Mouse (Mus musculus) cortical plate, adult 2 months (tissue): Measurements from ENCODE around the gene Lrrc39. TPM values are rescaled to one million over a fixed set of nuclear protein-coding genes. Genes with fewer than 3 reads are reported as not detected.
"Not testable (repeated sequence)": the region's sequence is repeated elsewhere in the genome, so short reads cannot be mapped to it uniquely, and the experiment has no call there.

Experiments used
- H3K27ac ChIP-seq: fragments of 200-500 bp; 2 replicates; pipeline ENCODE4 v1.5.1; 2012; ENCODE audit warnings: low read length, control low read depth, inconsistent platforms; ENCODE audit not compliant: insufficient read depth
- H3K4me1 ChIP-seq: fragments of 200-500 bp; 2 replicates; pipeline ENCODE4 v1.6.1; 2011; ENCODE audit warnings: low read length; ENCODE audit not compliant: control insufficient read depth, insufficient read depth
- H3K4me3 ChIP-seq: fragments of 200-500 bp; 2 replicates; pipeline ENCODE4 v1.5.1; 2011; ENCODE audit warnings: mild to moderate bottlenecking, low read length, control low read depth; ENCODE audit not compliant: insufficient read depth
- CTCF ChIP-seq: fragments of 200-500 bp; IDR thresholded peaks from 2 replicates; pipeline ENCODE4 v1.5.1; 2011; ENCODE audit warnings: mild to moderate bottlenecking, control low read depth, low read length; ENCODE audit not compliant: insufficient read depth; ENCODE audit errors: extremely low read depth
- POLR2A ChIP-seq: fragments of 200-500 bp; IDR thresholded peaks from 2 replicates; pipeline ENCODE4 v1.6.1; 2011; ENCODE audit warnings: mild to moderate bottlenecking, low read length, control low read depth; ENCODE audit not compliant: insufficient read depth; ENCODE audit errors: extremely low read depth
- polyA plus RNA-seq: library from polyadenylated mRNA; depleted of rRNA; stranded (reverse); fragments of >200 nt; gene quantifications from 2 replicates; pipeline ENCODE4 v1.2.3, GENCODE M21; 2012

Gene Lrrc39
- polyA plus RNA-seq, 1 experiment: 0.19 TPM

DNA sequence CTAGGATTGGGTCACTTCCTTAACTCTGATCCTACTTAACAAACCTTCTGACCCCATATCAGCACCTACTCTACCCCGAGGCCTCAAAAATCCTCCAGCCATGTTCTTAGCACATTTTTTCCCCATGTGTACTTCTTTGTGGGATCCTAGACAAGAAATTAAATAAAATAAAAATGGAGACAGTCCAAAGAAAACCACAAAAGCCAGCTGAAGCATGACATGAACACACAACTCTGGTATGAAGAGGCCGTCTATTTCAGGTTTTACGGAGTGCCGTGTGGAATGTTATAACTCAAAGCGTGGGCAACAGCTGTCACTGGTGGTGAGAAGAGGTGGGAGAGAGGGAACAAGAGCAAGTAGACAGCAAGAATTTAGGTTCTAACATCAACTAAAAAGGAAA is 11.4 kb upstream of the Lrrc39 start:
- TF ChIP-seq POLR2A: no peak
- TF ChIP-seq CTCF: no peak
- Histone ChIP-seq H3K4me1 (no peaks in the 10 kb centered on the region), H3K4me3 (no peak overlapping the region), H3K27ac (no peak overlapping the region)

DNA sequence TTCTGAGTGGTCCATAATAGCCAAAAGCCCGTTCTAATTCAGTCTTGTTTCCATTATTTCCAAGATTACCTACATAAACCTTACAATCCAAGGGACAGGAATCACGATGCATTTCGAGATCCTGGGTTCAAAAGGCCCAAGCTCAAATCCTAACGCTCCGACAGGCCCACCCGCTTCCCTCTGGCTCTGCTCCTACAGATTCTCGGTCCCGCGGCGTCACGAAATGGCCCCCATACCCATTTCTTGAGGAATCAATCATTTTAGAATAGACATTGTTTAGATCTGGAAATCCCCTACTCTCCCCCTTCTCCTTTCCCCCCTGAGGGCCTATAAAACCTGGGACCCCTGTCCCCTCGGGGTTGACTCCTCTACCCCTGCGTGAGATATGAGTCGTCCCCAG is 1.5 kb upstream of the Lrrc39 start:
- H3K4me1 ChIP-seq, H3K27ac ChIP-seq: not testable (repeated sequence)

DNA sequence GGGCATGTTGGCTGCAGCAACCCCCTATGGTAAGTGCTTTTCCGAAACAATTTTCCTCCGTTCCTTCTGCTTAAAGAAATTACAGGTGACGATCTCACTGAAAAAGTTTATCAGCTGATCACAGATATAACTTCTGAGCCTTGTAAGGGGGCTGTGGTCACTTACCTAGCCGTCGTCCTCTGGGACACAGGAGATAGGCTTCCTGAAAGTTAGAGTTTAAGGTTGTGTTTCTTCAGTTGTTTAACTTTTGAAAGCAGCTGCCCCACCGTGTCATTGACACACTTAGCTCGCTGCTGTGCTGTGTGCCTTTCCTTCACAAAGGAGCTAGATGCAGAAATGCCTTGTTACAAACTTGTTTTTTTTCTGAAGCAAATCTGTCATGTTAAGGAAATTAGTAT is 321 bp downstream of the Lrrc39 start:
- Histone ChIP-seq H3K4me1 (no peaks in the 10 kb centered on the region), H3K27ac (no peak overlapping the region), H3K4me3 (no peak overlapping the region)
- no peak for TF ChIP-seq CTCF
- no peak for TF ChIP-seq POLR2A

More for the DNA sequence above, 1.5 kb upstream of the Lrrc39 start:
- H3K4me3 ChIP-seq: not testable (repeated sequence)

DNA sequence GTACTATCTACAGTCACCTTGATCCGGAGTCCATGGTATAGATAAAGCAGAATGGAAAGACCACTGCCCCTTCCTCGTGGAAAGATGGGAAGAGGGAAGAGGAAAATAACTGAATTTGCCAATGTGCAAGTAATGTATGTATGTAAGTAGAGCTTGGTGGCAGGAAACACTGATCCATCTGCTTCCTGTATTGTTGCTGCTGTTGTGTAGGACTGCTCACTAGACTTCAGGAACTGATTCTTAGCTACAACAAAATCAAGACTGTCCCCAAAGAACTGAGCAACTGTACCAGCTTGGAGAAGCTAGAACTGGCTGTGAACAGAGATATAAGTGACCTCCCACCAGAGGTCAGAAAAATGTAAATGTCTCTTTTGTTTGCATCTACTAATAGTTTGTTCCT is 7.9 kb downstream of the Lrrc39 start:
- TF ChIP-seq POLR2A: no peak
- TF ChIP-seq CTCF: no peak
- Histone ChIP-seq H3K27ac (no peak overlapping the region), H3K4me1 (no peaks in the 10 kb centered on the region), H3K4me3 (no peak overlapping the region)

GRCm38 (mm10) chr3:116577286-116577685 is 14.5 kb downstream of the Lrrc39 start:
- TF ChIP-seq CTCF: peak; percentile 42
- TF ChIP-seq POLR2A: no peak
- Histone ChIP-seq H3K27ac (no peak overlapping the region), H3K4me3 (no peak overlapping the region), H3K4me1 (no peaks in the 10 kb centered on the region)

- TF ChIP-seq CTCF: no peak
- TF ChIP-seq POLR2A: no peak
- Histone ChIP-seq H3K4me1 (no peaks in the 10 kb centered on the region), H3K4me3 (no peak overlapping the region), H3K27ac (no peak overlapping the region)
These were observed 19.4 kb downstream of the Lrrc39 start for GRCm38 (mm10) chr3:116582201-116582600.

GRCm38 (mm10) chr3:116594076-116594727 is 31.4 kb downstream of the Lrrc39 start:
- TF ChIP-seq CTCF (0 out of 2 replicates have a peak, but pooled peaks have one; percentile 10), POLR2A (no peak)
- Histone ChIP-seq H3K4me3 (peak overlapping the region; percentile 68), H3K4me1 (no peaks in the 10 kb centered on the region; the same call in 1 of the 2 replicates), H3K27ac (no peak overlapping the region)

GRCm38 (mm10) chr3:116594728-116595602 is 32.2 kb downstream of the Lrrc39 start, which contains the start of gene Sass6:
Gene Sass6, plus strand, starts transcription at chr3:116594982.
- Histone ChIP-seq H3K4me1 (no peaks in the 10 kb centered on the region; the same call in 1 of the 2 replicates), H3K4me3 (peak within 1 kb of the TSS; percentile 68), H3K27ac (no peak within 1 kb of the TSS)
- TF ChIP-seq CTCF: no peak
- TF ChIP-seq POLR2A: peak; percentile 76; the same call in 1 of the 2 replicates

DNA sequence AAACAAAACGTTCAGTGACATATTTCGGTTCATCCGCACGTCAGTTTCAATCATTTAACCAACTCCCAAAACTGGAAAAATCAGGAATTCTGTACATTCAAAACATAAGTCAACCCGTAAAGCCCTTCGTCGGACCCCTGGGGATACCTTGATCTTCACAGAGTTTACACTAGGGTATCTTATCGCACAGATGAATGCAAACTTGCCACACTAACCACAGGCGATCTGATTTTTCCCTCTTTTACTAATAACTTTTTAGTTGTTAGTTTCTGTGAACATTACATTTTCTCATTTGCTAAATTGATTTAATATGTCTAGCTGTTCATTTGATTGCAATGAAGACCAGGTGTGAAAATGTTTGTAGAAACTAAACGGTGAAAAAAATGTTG is 32.8 kb downstream of the Lrrc39 start:
- TF ChIP-seq POLR2A (no peak), CTCF (no peak)
- Histone ChIP-seq H3K4me3 (peak overlapping the region; percentile 68), H3K27ac (no peak overlapping the region), H3K4me1 (no peaks in the 10 kb centered on the region; the same call in 1 of the 2 replicates)

GRCm38 (mm10) chr3:116599705-116600104 is 36.9 kb downstream of the Lrrc39 start:
- H3K4me1 ChIP-seq: no peaks in the 10 kb centered on the region; the same call in 1 of the 2 replicates
- no peak for TF ChIP-seq CTCF
- no peak for TF ChIP-seq POLR2A
- no peak overlapping the region for H3K4me3 ChIP-seq
- H3K27ac ChIP-seq: no peak overlapping the region
